Mouse (Mus musculus) liver, embryonic 11.5 days (tissue): ENCODE results near the gene Tmem8b. TPM values are rescaled to one million over a fixed set of nuclear protein-coding genes. Genes with fewer than 3 reads are reported as not detected.

Experiments used
- ATAC-seq: fragments of 200-750 bp; cut with Nextera tagmentation; replicated peaks from 2 replicates; pipeline ENCODE4 v1.8.0; 2017; ENCODE audit warnings: moderate number of reproducible peaks, mild to moderate bottlenecking, moderate TSS enrichment, moderate library complexity; ENCODE audit not compliant: low FRiP score
- DNase-seq: peaks from one replicate; pipeline ENCODE4 v3.0.0-alpha.2; 2017; ENCODE audit warnings: low spot score
- H3K27ac ChIP-seq: fragments of 300-500 bp; sonication (generic); 2 replicates; pipeline ENCODE4 v1.5.1; 2014; ENCODE audit warnings: mild to moderate bottlenecking, low read depth, low read length, control low read depth
- H3K27me3 ChIP-seq: fragments of 300-500 bp; sonication (generic); replicated peaks from 2 replicates; pipeline ENCODE4 v1.6.1; 2014; ENCODE audit warnings: low read length, mixed read lengths; ENCODE audit not compliant: control insufficient read depth, insufficient read depth
- H3K36me3 ChIP-seq: fragments of 300-500 bp; sonication (generic); 2 replicates; pipeline ENCODE4 v1.6.1; 2014; ENCODE audit warnings: mild to moderate bottlenecking, low read length, moderate library complexity, mixed read lengths; ENCODE audit not compliant: control insufficient read depth, insufficient read depth
- H3K4me1 ChIP-seq: fragments of 300-500 bp; sonication (generic); replicated peaks from 2 replicates; pipeline ENCODE4 v1.6.1; 2014; ENCODE audit warnings: low read length, mixed read lengths; ENCODE audit not compliant: control insufficient read depth, insufficient read depth
- H3K4me2 ChIP-seq: fragments of 300-500 bp; sonication (generic); 2 replicates; pipeline ENCODE4 v1.6.1; 2014; ENCODE audit warnings: mild to moderate bottlenecking, control low read depth, moderate library complexity
- H3K4me3 ChIP-seq: fragments of 300-500 bp; sonication (generic); 2 replicates; pipeline ENCODE4 v1.5.1; 2014; ENCODE audit warnings: low read depth, low read length, control low read depth
- H3K9ac ChIP-seq: fragments of 300-500 bp; sonication (generic); 2 replicates; pipeline ENCODE4 v1.6.1; 2014; ENCODE audit warnings: low read depth, low read length, control low read depth
- H3K9me3 ChIP-seq: fragments of 300-500 bp; sonication (generic); 2 replicates; pipeline ENCODE4 v1.6.1; 2016; ENCODE audit warnings: low read length, inconsistent platforms, mixed read lengths; ENCODE audit not compliant: control insufficient read depth
- WGBS: fragments of 180-500 bp; shearing (Covaris S2); extraction: QIAGEN DNeasy Blood & Tissue Kit; methylation state at CpG from one replicate; pipeline ENCODE4 v1.1.7; 2014; 5-methylcytosine and 5-hydroxymethylcytosine counted together
- polyA plus RNA-seq: library from polyadenylated mRNA; unstranded; fragments of >200 nt; fragmentation: Nextera tagmentation; extraction: Ambion mirVana; gene quantifications from 2 replicates; pipeline ENCODE4 v1.2.1, GENCODE M21; 2014

Tmem8b gene
- polyA plus RNA-seq: 0.84 and 1.1 TPM in 2 replicates

- Histone ChIP-seq H3K9ac (peak within 1 kb of the TSS; percentile 76), H3K4me1 (peaks cover 11% of the 10 kb centered on the region), H3K27me3 (peaks cover 18% of the 10 kb centered on the region), H3K9me3 (no peaks in the 10 kb centered on the region), H3K4me2 (peak within 1 kb of the TSS; percentile 96), H3K27ac (no peak within 1 kb of the TSS), H3K4me3 (peak within 1 kb of the TSS; percentile 83), H3K36me3 (no peaks in the 10 kb centered on the region)
- peak; percentile 93 for ATAC-seq
- DNase-seq: peak; percentile 87
- 4% methylated on average over 38 of the region's 41 CpGs for WGBS
Observed at GRCm38 (mm10) chr4:43668782-43669427, at the start of gene Tmem8b, which contains the start of gene Fam221b. Gene Tmem8b, plus strand, starts transcription at chr4:43668971. Gene Fam221b, minus strand, starts transcription at chr4:43669145.

DNA sequence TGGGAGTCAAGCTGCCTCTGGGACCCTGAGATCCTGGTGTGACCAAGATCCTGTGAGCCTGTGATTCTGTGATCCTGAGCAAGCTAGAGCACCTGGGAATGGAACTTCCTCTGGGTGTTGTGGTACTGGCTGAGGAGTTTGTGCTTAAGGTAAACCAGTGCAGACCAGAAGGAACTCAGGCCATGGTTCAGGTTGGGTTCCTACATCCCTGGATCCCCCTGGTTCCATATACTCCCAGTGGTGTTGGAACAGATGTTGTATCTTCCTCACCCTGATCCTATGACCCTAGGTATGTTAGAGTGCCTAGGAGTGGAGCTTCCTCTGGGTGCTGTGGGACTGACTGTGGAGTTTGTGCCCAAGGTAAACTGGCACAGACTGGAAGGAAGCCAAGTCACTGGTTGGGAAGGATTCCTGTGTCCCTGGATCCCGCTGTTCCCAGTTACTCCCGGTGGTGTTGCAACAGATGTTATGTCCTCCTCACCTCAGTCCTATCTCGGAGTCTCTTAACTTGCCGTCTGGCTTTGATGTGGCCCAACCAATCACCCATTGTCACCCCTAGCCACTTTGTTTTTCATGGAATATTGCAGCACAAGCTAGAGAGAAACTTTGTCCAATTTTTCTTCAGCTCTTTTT lies 48.5 kb upstream of the Tmem8b start:
- H3K9ac ChIP-seq: no peak overlapping the region
- H3K27me3 ChIP-seq: 0 out of 2 replicates have a peak, but pooled peaks cover 2% of the 10 kb centered on the region
- no peaks in the 10 kb centered on the region for H3K4me1 ChIP-seq
- no peak overlapping the region for H3K4me3 ChIP-seq
- H3K27ac ChIP-seq: no peak overlapping the region
- DNase-seq (no peak), ATAC-seq (no peak)
- H3K36me3 ChIP-seq: no peaks in the 10 kb centered on the region
- no peak overlapping the region for H3K4me2 ChIP-seq
- peaks cover 5% of the 10 kb centered on the region for H3K9me3 ChIP-seq
- WGBS: 68% methylated on average over 4 of the region's 4 CpGs

GRCm38 (mm10) chr4:43629106-43629817 lies 39.5 kb upstream of the Tmem8b start:
- DNase-seq: peak; percentile 31
- Histone ChIP-seq H3K4me1 (0 out of 2 replicates have a peak, but pooled peaks cover 8% of the 10 kb centered on the region), H3K9ac (no peak overlapping the region), H3K9me3 (peaks cover 9% of the 10 kb centered on the region), H3K36me3 (no peaks in the 10 kb centered on the region), H3K4me2 (no peak overlapping the region), H3K4me3 (no peak overlapping the region), H3K27ac (no peak overlapping the region), H3K27me3 (peaks cover 26% of the 10 kb centered on the region)
- 50% methylated on average over 20 of the region's 20 CpGs for WGBS
- ATAC-seq: peak; percentile 21; the same call in 1 of the 2 replicates

DNA sequence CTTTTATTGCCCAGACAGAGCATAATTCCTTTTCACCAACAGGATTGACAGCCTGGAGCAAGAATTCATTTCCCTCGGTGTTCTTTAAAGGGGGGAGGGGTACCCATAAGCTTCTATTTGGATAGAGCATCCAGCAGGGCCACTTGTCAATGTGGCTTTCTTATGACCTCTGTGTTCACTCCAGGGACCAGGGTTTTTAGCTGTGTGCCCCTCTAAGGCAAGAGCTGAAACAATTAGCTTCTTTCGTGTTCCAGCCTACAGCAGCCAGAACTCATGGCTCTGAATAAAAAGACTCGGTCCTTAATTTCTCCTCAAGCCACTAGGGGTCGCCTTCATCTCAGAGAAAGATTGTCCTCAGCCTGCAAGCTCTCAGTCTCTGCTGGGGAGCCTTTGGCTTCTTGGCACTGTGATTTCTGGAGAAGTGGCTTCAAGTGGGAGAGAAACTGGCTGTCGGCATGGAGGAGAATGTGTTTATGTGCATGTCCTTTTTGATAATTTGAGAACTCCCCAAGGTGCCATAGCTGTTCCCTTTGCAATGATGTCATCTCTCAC lies 38.7 kb upstream of the Tmem8b start:
- peak; percentile 65 for ATAC-seq

GRCm38 (mm10) chr4:43630671-43631045 lies 38.1 kb upstream of the Tmem8b start:
- 29% methylated on average over 5 of the region's 5 CpGs for WGBS

More for the DNA sequence above, 38.7 kb upstream of the Tmem8b start:
- H3K4me3 ChIP-seq: no peak overlapping the region
- 11% methylated on average over 5 of the region's 5 CpGs for WGBS
- DNase-seq: peak; percentile 68
- H3K9me3 ChIP-seq: peaks cover 5% of the 10 kb centered on the region
- H3K4me1 ChIP-seq: 0 out of 2 replicates have a peak, but pooled peaks cover 8% of the 10 kb centered on the region
- H3K36me3 ChIP-seq: no peaks in the 10 kb centered on the region
- H3K27ac ChIP-seq: no peak overlapping the region
- H3K27me3 ChIP-seq: peaks cover 26% of the 10 kb centered on the region
- no peak overlapping the region for H3K9ac ChIP-seq
- H3K4me2 ChIP-seq: peak overlapping the region; percentile 34

DNA sequence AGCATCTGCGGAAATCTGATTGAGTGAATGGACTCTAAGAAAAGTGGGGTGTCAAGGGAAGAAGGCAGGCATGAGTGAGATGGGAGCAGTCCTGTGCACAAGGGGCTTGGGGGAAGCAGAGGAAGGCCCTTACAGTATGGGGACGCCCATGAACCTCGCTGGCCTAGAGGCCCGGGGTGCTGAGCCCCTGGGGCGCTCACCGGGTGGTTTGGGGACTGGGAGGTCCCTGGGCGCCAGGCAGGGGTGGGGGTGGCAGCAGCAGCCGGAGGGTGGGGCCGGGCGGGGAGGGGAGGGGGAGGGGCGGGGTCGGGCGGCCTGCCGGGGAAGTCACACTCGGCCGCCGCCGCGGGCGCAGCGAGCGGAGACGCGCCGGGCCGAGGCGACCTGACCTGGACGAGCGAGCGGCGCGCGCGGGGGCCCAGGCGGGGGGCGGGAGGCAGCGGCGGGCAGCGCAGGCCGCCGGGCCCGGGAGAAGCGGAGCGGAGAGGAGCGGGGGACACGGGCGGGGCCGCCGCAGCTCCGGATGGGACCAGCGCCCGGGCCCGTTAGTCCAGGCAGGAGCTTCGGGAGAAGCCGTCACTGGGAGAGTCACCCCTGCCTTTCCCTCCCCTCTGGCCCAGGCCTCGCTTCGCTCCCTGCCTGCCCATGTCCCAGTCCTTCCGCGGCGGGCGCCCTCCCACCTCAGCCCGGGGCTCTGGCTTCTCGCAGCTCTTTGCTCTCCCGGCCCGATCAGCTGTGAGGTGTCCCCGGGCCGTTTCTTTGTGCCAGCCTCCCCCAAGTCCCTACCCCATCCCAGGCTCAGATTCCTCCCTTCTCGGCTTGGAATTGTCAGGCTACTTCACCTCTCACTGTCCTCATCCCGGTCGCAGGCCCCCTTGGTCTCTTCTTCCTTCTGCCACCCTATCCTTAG lies 37.5 kb upstream of the Tmem8b start, which contains the start of gene Npr2:
Gene Npr2, plus strand, starts transcription at position 890 of the 910 bp plus-strand sequence.
- DNase-seq (peak; percentile 64), ATAC-seq (peak; percentile 39)
- Histone ChIP-seq H3K9me3 (no peaks in the 10 kb centered on the region), H3K27ac (no peak within 1 kb of the TSS), H3K4me1 (0 out of 2 replicates have a peak, but pooled peaks cover 8% of the 10 kb centered on the region), H3K36me3 (no peaks in the 10 kb centered on the region), H3K4me3 (peak within 1 kb of the TSS; percentile 64), H3K9ac (peak within 1 kb of the TSS; percentile 71), H3K4me2 (peak within 1 kb of the TSS; percentile 96), H3K27me3 (peaks cover 26% of the 10 kb centered on the region)
- WGBS: 4% methylated on average over 35 of the region's 70 CpGs

More at GRCm38 (mm10) chr4:43630671-43631045, 38.1 kb upstream of the Tmem8b start:
- Histone ChIP-seq H3K9ac (no peak overlapping the region), H3K4me2 (peak overlapping the region; percentile 96), H3K27me3 (peaks cover 26% of the 10 kb centered on the region), H3K4me1 (0 out of 2 replicates have a peak, but pooled peaks cover 8% of the 10 kb centered on the region), H3K27ac (no peak overlapping the region), H3K36me3 (no peaks in the 10 kb centered on the region), H3K4me3 (peak overlapping the region; percentile 64; the same call in 1 of the 2 replicates), H3K9me3 (no peaks in the 10 kb centered on the region)
- ATAC-seq (no peak), DNase-seq (peak; percentile 41)

DNA sequence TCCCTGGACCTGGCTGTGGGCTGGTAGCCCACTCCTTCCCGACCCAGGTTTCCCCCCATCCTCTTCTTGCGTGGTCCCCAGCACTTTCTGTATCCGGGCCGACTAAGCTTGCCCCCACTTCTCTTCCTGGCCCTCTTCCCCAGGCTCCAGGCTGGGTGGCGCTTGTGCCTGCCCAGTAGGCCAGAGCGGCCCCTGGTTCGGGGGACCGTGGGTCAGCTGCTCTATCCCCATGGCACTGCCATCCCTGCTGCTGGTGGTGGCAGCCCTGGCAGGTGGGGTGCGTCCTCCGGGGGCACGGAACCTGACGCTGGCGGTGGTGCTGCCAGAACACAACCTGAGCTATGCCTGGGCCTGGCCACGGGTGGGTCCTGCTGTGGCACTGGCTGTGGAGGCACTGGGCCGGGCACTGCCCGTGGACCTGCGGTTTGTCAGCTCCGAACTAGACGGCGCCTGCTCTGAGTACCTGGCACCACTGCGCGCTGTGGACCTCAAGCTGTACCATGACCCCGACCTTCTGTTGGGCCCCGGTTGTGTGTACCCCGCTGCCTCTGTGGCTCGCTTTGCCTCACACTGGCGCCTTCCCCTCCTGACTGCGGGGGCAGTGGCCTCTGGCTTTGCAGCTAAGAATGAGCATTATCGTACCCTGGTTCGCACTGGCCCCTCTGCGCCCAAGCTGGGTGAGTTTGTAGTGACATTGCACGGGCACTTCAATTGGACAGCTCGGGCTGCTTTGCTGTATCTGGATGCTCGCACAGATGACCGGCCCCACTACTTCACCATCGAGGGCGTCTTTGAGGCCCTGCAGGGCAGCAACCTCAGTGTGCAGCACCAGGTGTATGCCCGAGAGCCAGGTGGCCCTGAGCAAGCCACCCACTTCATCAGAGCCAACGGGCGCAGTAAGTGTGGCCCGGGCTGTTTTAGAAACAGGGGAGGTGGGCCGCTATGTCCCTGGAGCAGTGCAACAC lies 36.5 kb upstream of the Tmem8b start:
- 56% methylated on average over 42 of the region's 42 CpGs for WGBS
- Histone ChIP-seq H3K4me3 (peak overlapping the region; percentile 64), H3K4me1 (0 out of 2 replicates have a peak, but pooled peaks cover 8% of the 10 kb centered on the region), H3K9ac (peak overlapping the region; percentile 71), H3K27ac (no peak overlapping the region), H3K36me3 (no peaks in the 10 kb centered on the region), H3K9me3 (no peaks in the 10 kb centered on the region), H3K27me3 (peaks cover 26% of the 10 kb centered on the region), H3K4me2 (peak overlapping the region; percentile 96)
- DNase-seq (peak; percentile 31), ATAC-seq (no peak)
